Mouse (Mus musculus) E14TG2a.4 (cell line): ENCODE data around the gene Atp6v1e2.

Source experiments
- CTCF ChIP-seq: conservative IDR thresholded peaks from 2 replicates; pipeline ENCODE4 v1.5.1; 2014; ENCODE audit warnings: low read length
- POU5F1 ChIP-seq: IDR thresholded peaks from 2 replicates; pipeline ENCODE4 v1.6.1; 2014; ENCODE audit warnings: low read length, borderline replicate concordance

DNA sequence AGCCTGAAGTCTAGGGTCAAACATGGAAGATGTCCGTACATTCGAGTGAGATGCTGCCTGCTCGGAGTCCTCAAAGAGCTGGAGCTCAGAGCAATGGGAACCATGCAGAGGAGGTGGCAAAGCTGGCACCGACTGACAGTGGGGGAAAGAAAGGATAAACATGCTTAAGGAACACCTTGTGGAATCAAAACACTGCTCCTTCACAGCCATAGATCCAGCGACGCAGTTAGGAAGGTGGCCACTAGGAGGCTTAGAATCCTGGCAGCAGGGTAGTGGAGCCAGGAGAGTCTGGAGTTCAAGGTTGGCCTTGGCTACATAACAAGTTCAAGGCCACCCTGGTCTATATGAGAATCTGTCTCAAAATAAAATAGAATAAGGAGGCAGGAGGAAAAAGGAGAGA, 41.1 kb downstream of the Atp6v1e2 start:
- peak; percentile 39 for TF ChIP-seq CTCF
- no peak for TF ChIP-seq POU5F1
